Mouse (Mus musculus) cerebellum, adult 2 months (tissue): ENCODE measurements around the gene AI837181. TPM values are rescaled to one million over a fixed set of nuclear protein-coding genes. Genes with fewer than 3 reads are reported as not detected.
A peak's percentile ranks its signal among the peaks of the same experiment; 100 is the strongest.

Source experiments
- DNase-seq, 2 experiments: peaks; one replicate each; pipeline ENCODE4 v3.0.0; 2021
- H3K27ac ChIP-seq: fragments of 200-500 bp; 2 replicates; pipeline ENCODE4 v1.5.1; 2012; ENCODE audit warnings: low read length, control low read depth, inconsistent platforms; ENCODE audit not compliant: insufficient read depth
- H3K27me3 ChIP-seq: fragments of 200-500 bp; 2 replicates; pipeline ENCODE4 v1.6.1; 2012; ENCODE audit warnings: inconsistent platforms, mild to moderate bottlenecking, low read length, moderate library complexity; ENCODE audit not compliant: control insufficient read depth, insufficient read depth
- H3K4me1 ChIP-seq: fragments of 200-500 bp; 2 replicates; pipeline ENCODE4 v1.6.1; 2011; ENCODE audit warnings: low read length; ENCODE audit not compliant: control insufficient read depth, insufficient read depth
- H3K4me3 ChIP-seq: fragments of 200-500 bp; replicated peaks from 2 replicates; pipeline ENCODE3; 2011; ENCODE audit warnings: mild to moderate bottlenecking, low read depth, low read length, control low read depth; ENCODE audit not compliant: insufficient read depth
- CTCF ChIP-seq: fragments of 200-500 bp; IDR thresholded peaks from 2 replicates; pipeline ENCODE4 v1.5.1; 2011; ENCODE audit warnings: low read depth, mild to moderate bottlenecking, control low read depth, low read length, moderate library complexity, borderline replicate concordance; ENCODE audit not compliant: insufficient read depth
- POLR2A ChIP-seq: fragments of 200-500 bp; IDR thresholded peaks from 2 replicates; pipeline ENCODE4 v1.6.1; 2011; ENCODE audit warnings: low read length, control low read depth, borderline replicate concordance; ENCODE audit not compliant: insufficient read depth
- WGBS: fragments of 180-500 bp; shearing (Covaris S2); methylation state at CpG from one replicate; pipeline ENCODE4 v1.1.7; 2018; 5-methylcytosine and 5-hydroxymethylcytosine counted together
- polyA plus RNA-seq: library from polyadenylated mRNA; depleted of rRNA; stranded (reverse); fragments of >200 nt; gene quantifications from 2 replicates; pipeline ENCODE4 v1.2.3, GENCODE M21; 2012

Gene AI837181
- polyA plus RNA-seq, 1 experiment, result 134 TPM

GRCm38 (mm10) chr19:5407133-5407532, 17.8 kb upstream of the AI837181 start:
- H3K4me3 ChIP-seq, result peak overlapping the region; percentile 85
- H3K27ac ChIP-seq, result peak overlapping the region; percentile 97
- peaks cover 9% of the 10 kb centered on the region for H3K4me1 ChIP-seq
- H3K27me3 ChIP-seq, result no peaks in the 10 kb centered on the region
- peak; percentile 71 to 81 for DNase-seq
- TF ChIP-seq CTCF (peak; percentile 77), POLR2A (no peak)
- 2% methylated on average over 7 of the region's 7 CpGs for WGBS

- no peaks in the 10 kb centered on the region for H3K27me3 ChIP-seq
- TF ChIP-seq CTCF (no peak), POLR2A (no peak)
- DNase-seq, result no peak
- H3K4me3 ChIP-seq, result no peak overlapping the region
- peak overlapping the region; percentile 64; the same call in 1 of the 2 replicates for H3K27ac ChIP-seq
- peaks cover 3% of the 10 kb centered on the region for H3K4me1 ChIP-seq
- WGBS, result 64% methylated on average over 13 of the region's 13 CpGs
These were observed 16.6 kb upstream of the AI837181 start for GRCm38 (mm10) chr19:5408057-5409001.

GRCm38 (mm10) chr19:5409068-5409467, 15.9 kb upstream of the AI837181 start:
- Histone ChIP-seq H3K27ac (no peak overlapping the region), H3K27me3 (no peaks in the 10 kb centered on the region), H3K4me3 (no peak overlapping the region), H3K4me1 (peaks cover 3% of the 10 kb centered on the region)
- WGBS, result 32% methylated on average over 5 of the region's 5 CpGs
- DNase-seq, result no peak
- no peak for TF ChIP-seq CTCF
- no peak for TF ChIP-seq POLR2A

- DNase-seq, result no peak
- TF ChIP-seq CTCF, result no peak
- TF ChIP-seq POLR2A, result no peak
- H3K4me3 ChIP-seq, result no peak overlapping the region
- 93% methylated on average over 5 of the region's 5 CpGs for WGBS
- no peaks in the 10 kb centered on the region for H3K27me3 ChIP-seq
- peaks cover 3% of the 10 kb centered on the region for H3K4me1 ChIP-seq
- H3K27ac ChIP-seq, result no peak overlapping the region
These were observed 14.3 kb upstream of the AI837181 start for GRCm38 (mm10) chr19:5410641-5411040.

- Histone ChIP-seq H3K4me1 (no peaks in the 10 kb centered on the region), H3K4me3 (no peak overlapping the region), H3K27me3 (no peaks in the 10 kb centered on the region), H3K27ac (no peak overlapping the region)
- WGBS, result 39% methylated on average over 5 of the region's 5 CpGs
- no peak for TF ChIP-seq POLR2A
- DNase-seq, result no peak
These were observed 13.0 kb upstream of the AI837181 start for GRCm38 (mm10) chr19:5411961-5412360.

GRCm38 (mm10) chr19:5413840-5414239, 11.1 kb upstream of the AI837181 start:
- Histone ChIP-seq H3K4me1 (no peaks in the 10 kb centered on the region), H3K27me3 (no peaks in the 10 kb centered on the region), H3K4me3 (no peak overlapping the region), H3K27ac (no peak overlapping the region)
- TF ChIP-seq CTCF (no peak), POLR2A (no peak)
- 72% methylated on average over 4 of the region's 4 CpGs for whole genome bisulfite sequencing
- DNase-seq, result no peak

- Histone ChIP-seq H3K27me3 (no peaks in the 10 kb centered on the region), H3K4me1 (no peaks in the 10 kb centered on the region), H3K4me3 (no peak overlapping the region), H3K27ac (no peak overlapping the region)
- TF ChIP-seq CTCF, result no peak
- TF ChIP-seq POLR2A, result no peak
- 39% methylated on average over 2 of the region's 2 CpGs for WGBS
- DNase-seq, result no peak
These were observed 10.4 kb upstream of the AI837181 start for GRCm38 (mm10) chr19:5414534-5414957.

- H3K27ac ChIP-seq, result no peak overlapping the region
- peaks cover 20% of the 10 kb centered on the region for H3K4me1 ChIP-seq
- 95% methylated on average over 8 of the region's 8 CpGs for WGBS
- no peaks in the 10 kb centered on the region for H3K27me3 ChIP-seq
- no peak for TF ChIP-seq CTCF
- no peak overlapping the region for H3K4me3 ChIP-seq
- DNase-seq, result no peak
These were observed 6.0 kb upstream of the AI837181 start for GRCm38 (mm10) chr19:5418750-5419466.
